Mouse (Mus musculus) heart, adult 2 months (tissue): ENCODE measurements around the gene Ntrk3.

Experiments
- CTCF ChIP-seq: fragments of 200-600 bp; IDR thresholded peaks from 2 replicates; pipeline ENCODE4 v1.8.1; 2022; ENCODE audit warnings: antibody characterized with exemption, mild to moderate bottlenecking, moderate library complexity
- POLR2A ChIP-seq: fragments of 200-500 bp; IDR thresholded peaks from 2 replicates; pipeline ENCODE4 v1.6.1; 2011; ENCODE audit warnings: mild to moderate bottlenecking, low read depth, low read length, control low read depth; ENCODE audit not compliant: insufficient read depth

- TF ChIP-seq CTCF (no peak), POLR2A (no peak)
Measured at GRCm38 (mm10) chr7:78183396-78183795, 554.4 kb downstream of the Ntrk3 start.
